Mouse (Mus musculus) central nervous system, embryonic 14 days (tissue): ENCODE results near the gene Gm17654. TPM values are rescaled to one million over a fixed set of nuclear protein-coding genes. Genes with fewer than 3 reads are reported as not detected.

ENCODE experiments used
- polyA plus RNA-seq: library from polyadenylated mRNA; depleted of rRNA; stranded (reverse); fragments of >200 nt; gene quantifications from 2 replicates; pipeline ENCODE4 v1.2.3, GENCODE M21; 2012; rRNA removed

The Gm17654 gene
- polyA plus RNA-seq = not detected in 2 replicates

GRCm38 (mm10) chr14:43579046-43579445 lies at the start of gene Gm17654:
Gm17654 (minus strand) TSS chr14:43579146.

GRCm38 (mm10) chr14:43607913-43608312 lies 29.0 kb upstream of the Gm17654 start, which contains the start of gene Gm10375:
Gm10375 (minus strand) TSS chr14:43608013.

GRCm38 (mm10) chr14:43543276-43543675 lies 35.7 kb downstream of the Gm17654 start, which contains the start of gene Gm5799:
Gm5799 (plus strand) TSS chr14:43543576.

Other genes starting within 250 kb of the Gm17654 start
- gene 1700001F09Rik, start 231.3 kb downstream of the Gm17654 start, polyA plus RNA-seq = 0.09 TPM in 1 of 2 replicates, not detected in the other
- gene Gm8138, start 162.8 kb downstream of the Gm17654 start, polyA plus RNA-seq = not detected in 2 replicates
- not detected in 2 replicates for gene Gm5799, start 35.6 kb downstream of the Gm17654 start, polyA plus RNA-seq
- not detected in 2 replicates for gene Gm10375, start 28.9 kb upstream of the Gm17654 start, polyA plus RNA-seq
- not detected in 2 replicates for gene Gm8165, start 98.1 kb upstream of the Gm17654 start, polyA plus RNA-seq
- 0.69 and 0.75 TPM in 2 replicates for gene Gm7324, start 118.7 kb upstream of the Gm17654 start, polyA plus RNA-seq
- not detected in 2 replicates for gene Gm16506, start 148.3 kb upstream of the Gm17654 start, polyA plus RNA-seq
- not detected in 2 replicates for gene Gm6526, start 168.7 kb upstream of the Gm17654 start, polyA plus RNA-seq
- not detected in 2 replicates for gene Gm8180, start 205.6 kb upstream of the Gm17654 start, polyA plus RNA-seq